Mouse (Mus musculus) heart, adult 2 months (tissue): ENCODE results near the gene Grb10. TPM values are rescaled to one million over a fixed set of nuclear protein-coding genes. Genes with fewer than 3 reads are reported as not detected.
A peak's percentile ranks its signal among the peaks of the same experiment; 100 is the strongest.

ENCODE experiments used
- DNase-seq, 2 experiments: peaks; one replicate each; pipeline ENCODE4 v3.0.0; 2021
- H3K27ac ChIP-seq: fragments of 200-600 bp; 2 replicates; pipeline ENCODE4 v1.8.1; 2022
- H3K27me3 ChIP-seq: fragments of 200-500 bp; 2 replicates; pipeline ENCODE4 v1.6.1; 2012; ENCODE audit warnings: mild to moderate bottlenecking, low read length, inconsistent platforms, mixed read lengths; ENCODE audit not compliant: control insufficient read depth, insufficient read depth
- H3K36me3 ChIP-seq: fragments of 200-500 bp; 2 replicates; pipeline ENCODE4 v1.6.1; 2012; ENCODE audit warnings: low read length, inconsistent platforms; ENCODE audit not compliant: control insufficient read depth, insufficient read depth
- H3K4me1 ChIP-seq: fragments of 200-500 bp; 2 replicates; pipeline ENCODE4 v1.6.1; 2011; ENCODE audit warnings: low read length; ENCODE audit not compliant: control insufficient read depth, insufficient read depth
- H3K4me3 ChIP-seq: fragments of 200-600 bp; 2 replicates; pipeline ENCODE4 v1.8.1; 2022
- H3K79me2 ChIP-seq: fragments of 200-500 bp; replicated peaks from 2 replicates; pipeline ENCODE4 v1.6.1; 2012; ENCODE audit warnings: mild to moderate bottlenecking, inconsistent platforms, low read length, moderate library complexity, mixed read lengths; ENCODE audit not compliant: control insufficient read depth, insufficient read depth
- H3K9ac ChIP-seq: fragments of 200-500 bp; 2 replicates; pipeline ENCODE4 v1.6.1; 2012; ENCODE audit warnings: low read depth, mild to moderate bottlenecking, control low read depth, inconsistent platforms, low read length, mixed read lengths
- CTCF ChIP-seq: fragments of 200-600 bp; IDR thresholded peaks from 2 replicates; pipeline ENCODE4 v1.8.1; 2022; ENCODE audit warnings: antibody characterized with exemption, mild to moderate bottlenecking, moderate library complexity
- EP300 ChIP-seq: fragments of 200-500 bp; IDR thresholded peaks from 2 replicates; pipeline ENCODE4 v1.6.1; 2011; ENCODE audit warnings: low read depth, low read length, control low read depth; ENCODE audit not compliant: insufficient read depth
- POLR2A ChIP-seq: fragments of 200-500 bp; IDR thresholded peaks from 2 replicates; pipeline ENCODE4 v1.6.1; 2011; ENCODE audit warnings: mild to moderate bottlenecking, low read depth, low read length, control low read depth; ENCODE audit not compliant: insufficient read depth
- WGBS: fragments of 180-500 bp; shearing (Covaris S2); methylation state at CpG from one replicate; pipeline ENCODE4 v1.1.7; 2018; 5-methylcytosine and 5-hydroxymethylcytosine counted together
- intact Hi-C: fragments of 180-260 bp; cut with DNase I; formaldehyde crosslinking; loops from one replicate; pipeline ENCODE4 v1.15.1; 2025
- polyA plus RNA-seq: library from polyadenylated mRNA; depleted of rRNA; stranded (reverse); fragments of >200 nt; gene quantifications from 2 replicates; pipeline ENCODE4 v1.2.3, GENCODE M21; 2012
- total RNA-seq, 2 experiments: library from RNA; stranded (reverse); gene quantifications; 2 replicates each; pipeline ENCODE4 v1.2.3; 2021

The Grb10 gene
- total and polyA plus RNA-seq, 3 experiments = 36.9 to 66.2 (median 65.1) TPM

DNA sequence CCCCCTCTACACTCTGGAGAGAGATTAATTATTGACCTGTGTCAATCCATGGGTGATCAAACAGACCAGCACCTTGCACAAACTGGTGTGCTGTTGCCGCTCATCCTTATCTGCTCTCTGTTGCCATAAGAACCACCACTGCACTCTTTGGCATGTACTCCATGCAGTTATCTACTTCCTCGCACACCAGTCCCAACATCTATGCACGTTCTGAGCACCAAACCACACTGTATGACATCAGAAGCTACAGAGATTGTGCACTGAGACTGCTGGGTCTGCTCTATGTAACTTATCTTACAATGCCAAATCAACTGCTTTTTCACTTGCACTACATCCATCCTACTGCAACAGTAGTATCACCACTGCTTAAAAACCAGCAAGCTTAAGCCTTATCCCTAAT is 28.4 kb downstream of the Grb10 start:
- Histone ChIP-seq H3K79me2 (0 out of 2 replicates have a peak, but pooled peaks cover 1% of the 10 kb centered on the region), H3K36me3 (peaks cover 3% of the 10 kb centered on the region), H3K27ac (no peak overlapping the region), H3K27me3 (no peaks in the 10 kb centered on the region), H3K4me1 (no peaks in the 10 kb centered on the region), H3K9ac (no peak overlapping the region), H3K4me3 (no peak overlapping the region)
- WGBS = 52% methylated on average over 3 of the region's 3 CpGs
- no peak for TF ChIP-seq EP300
- no peak for DNase-seq
- intact Hi-C loops = no loop called here

DNA sequence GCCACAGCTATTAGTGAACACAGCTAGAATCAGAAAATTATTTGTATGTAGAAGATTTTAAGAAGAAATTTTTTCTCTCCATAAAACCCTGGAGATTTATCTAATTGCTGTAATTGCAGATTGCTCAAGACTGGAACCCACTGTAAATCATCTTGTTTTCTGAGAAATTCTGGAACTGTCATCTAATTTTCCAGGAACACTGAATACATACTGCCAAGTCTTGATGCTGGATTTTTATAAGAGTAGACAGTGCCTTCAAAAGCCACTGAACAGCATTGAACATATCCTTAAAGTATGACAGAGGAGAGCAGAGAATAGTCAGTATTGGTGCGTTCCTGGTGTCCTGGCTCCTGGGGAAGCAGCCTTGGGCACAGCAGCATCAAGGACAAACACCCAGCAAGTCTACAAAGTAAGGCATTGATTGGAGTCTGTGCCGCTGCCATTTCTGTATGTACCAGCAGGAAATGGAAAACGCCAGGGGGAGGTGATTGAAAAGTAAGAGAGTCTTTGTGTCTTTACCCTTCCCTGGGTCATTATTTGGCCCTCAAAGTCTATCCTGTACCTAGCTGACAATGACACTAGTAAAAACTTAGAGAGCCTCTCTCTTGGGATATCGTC is 38.1 kb downstream of the Grb10 start:
- peaks cover 7% of the 10 kb centered on the region for H3K4me1 ChIP-seq
- no peaks in the 10 kb centered on the region for H3K79me2 ChIP-seq
- WGBS = 77% methylated on average over 4 of the region's 4 CpGs
- H3K4me3 ChIP-seq = no peak overlapping the region
- intact Hi-C loops = no loop called here
- H3K27ac ChIP-seq = no peak overlapping the region
- TF ChIP-seq EP300 = no peak
- TF ChIP-seq POLR2A = no peak
- TF ChIP-seq CTCF = no peak
- no peak for DNase-seq
- H3K27me3 ChIP-seq = no peaks in the 10 kb centered on the region
- peaks cover 20% of the 10 kb centered on the region for H3K36me3 ChIP-seq
- no peak overlapping the region for H3K9ac ChIP-seq

DNA sequence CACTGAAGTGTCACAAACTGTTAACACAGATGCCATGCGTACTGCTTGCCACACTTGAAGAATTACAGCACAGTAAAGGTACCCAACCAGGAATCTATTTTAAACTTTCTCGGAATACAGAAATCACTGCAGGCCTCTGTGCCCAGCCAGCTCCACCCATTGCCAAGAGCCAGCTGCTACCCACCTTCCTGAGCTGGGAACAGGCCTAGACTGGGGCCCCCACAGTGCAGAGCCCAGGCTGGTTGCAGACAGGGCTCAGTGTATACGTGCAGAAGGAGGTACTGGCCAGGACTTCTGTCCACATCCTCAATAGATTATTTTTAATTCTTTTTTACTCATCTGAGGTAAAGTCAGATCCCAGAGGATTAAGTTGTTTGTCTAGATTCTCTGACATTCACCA is 39.6 kb downstream of the Grb10 start:
- TF ChIP-seq EP300 = no peak
- no peak for TF ChIP-seq POLR2A
- no peak for TF ChIP-seq CTCF
- Histone ChIP-seq H3K27ac (peak overlapping the region; percentile 51), H3K79me2 (peaks cover 2% of the 10 kb centered on the region), H3K9ac (no peak overlapping the region), H3K4me3 (no peak overlapping the region), H3K36me3 (peaks cover 26% of the 10 kb centered on the region), H3K27me3 (no peaks in the 10 kb centered on the region), H3K4me1 (peaks cover 8% of the 10 kb centered on the region)
- intact Hi-C loops = no loop called here
- peak in 1 of 2 experiments; percentile 34 for DNase-seq
- WGBS = 52% methylated on average over 3 of the region's 3 CpGs

DNA sequence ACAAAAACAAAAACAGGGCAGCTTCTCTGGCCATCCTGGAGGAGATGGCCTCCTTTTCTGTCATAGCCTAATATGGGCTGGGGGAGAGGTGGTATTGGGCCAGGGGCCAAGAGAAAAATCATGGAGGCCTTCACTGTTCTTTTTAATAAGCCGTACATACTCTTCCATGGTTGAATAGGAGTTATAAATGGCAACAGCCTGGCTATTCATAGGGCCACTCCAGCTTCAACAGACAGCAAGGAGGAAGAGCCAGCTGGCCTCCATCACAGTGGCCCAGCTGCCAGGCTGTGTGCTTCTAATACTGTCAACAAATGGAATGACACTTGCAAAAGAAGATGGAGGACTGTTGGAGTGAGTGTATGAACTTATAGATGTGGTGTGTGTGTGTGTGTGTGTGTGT is 41.4 kb downstream of the Grb10 start:
- H3K9ac ChIP-seq = no peak overlapping the region
- no peaks in the 10 kb centered on the region for H3K27me3 ChIP-seq
- peaks cover 2% of the 10 kb centered on the region for H3K79me2 ChIP-seq
- H3K36me3 ChIP-seq = peaks cover 31% of the 10 kb centered on the region
- no peak overlapping the region for H3K4me3 ChIP-seq
- peak in 1 of 2 experiments; percentile 73 for DNase-seq
- 34% methylated on average over 1 of the region's 1 CpGs for WGBS
- H3K4me1 ChIP-seq = peaks cover 10% of the 10 kb centered on the region
- TF ChIP-seq EP300 (peak; percentile 63; the same call in 1 of the 2 replicates), CTCF (no peak)
- peak overlapping the region; percentile 86 for H3K27ac ChIP-seq
- intact Hi-C loops = loop anchor here (2.0 kb wide), 1 partner anchor 30 kb away; no protein-coding TSS in a partner anchor

DNA sequence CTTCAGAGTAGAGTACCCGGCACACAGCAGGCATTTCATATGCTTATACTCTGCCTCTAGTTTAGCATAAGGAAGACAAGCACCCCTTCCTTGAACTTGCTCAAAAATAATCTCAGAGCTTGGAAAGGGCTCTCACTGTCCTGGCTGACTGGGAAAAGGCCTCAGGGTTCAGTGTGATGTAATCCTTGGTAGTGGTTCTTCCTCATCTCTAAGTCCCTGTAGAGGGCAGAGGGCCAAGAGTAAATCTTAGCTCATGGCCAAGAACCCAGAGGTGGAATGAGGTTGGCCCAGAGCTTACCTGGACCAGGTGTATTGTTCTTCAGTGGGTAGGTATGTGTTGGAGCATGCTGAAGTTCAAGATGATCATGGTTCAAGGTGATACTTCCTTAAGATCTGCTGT is 43.1 kb downstream of the Grb10 start:
- DNase-seq = no peak
- Histone ChIP-seq H3K27ac (peak overlapping the region; percentile 86), H3K79me2 (peaks cover 2% of the 10 kb centered on the region), H3K9ac (no peak overlapping the region), H3K4me1 (peaks cover 7% of the 10 kb centered on the region), H3K27me3 (no peaks in the 10 kb centered on the region), H3K4me3 (no peak overlapping the region), H3K36me3 (peaks cover 31% of the 10 kb centered on the region)
- WGBS = 91% methylated on average over 1 of the region's 1 CpGs
- TF ChIP-seq POLR2A = no peak
- intact Hi-C loops = no loop called here

DNA sequence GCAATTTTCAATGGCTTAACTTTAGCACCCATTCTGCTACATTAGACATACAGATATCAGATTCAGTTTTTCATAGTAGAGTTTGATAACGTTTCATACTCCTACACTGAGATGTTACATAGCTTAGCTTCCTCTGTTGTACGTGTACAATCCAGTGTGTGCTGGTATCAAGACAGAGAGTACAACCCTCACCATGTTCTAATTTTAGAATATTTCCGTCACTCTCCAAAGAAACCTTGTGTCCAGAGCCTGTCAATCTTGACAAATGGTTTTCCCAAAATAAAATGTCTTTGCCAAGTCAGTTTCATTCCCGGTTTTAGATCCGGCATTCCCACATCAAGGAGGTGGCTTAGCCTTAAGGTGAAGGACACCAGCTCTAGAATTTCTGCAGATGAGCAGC is 44.7 kb downstream of the Grb10 start:
- whole genome bisulfite sequencing = 26% methylated on average over 5 of the region's 5 CpGs
- peaks cover 7% of the 10 kb centered on the region for H3K4me1 ChIP-seq
- no peak for DNase-seq
- H3K79me2 ChIP-seq = peaks cover 2% of the 10 kb centered on the region
- intact Hi-C loops = loop anchor here (5.0 kb wide), 1 partner anchor 33 kb away; no protein-coding TSS in a partner anchor
- peak overlapping the region; percentile 86 for H3K27ac ChIP-seq
- no peaks in the 10 kb centered on the region for H3K27me3 ChIP-seq
- peaks cover 31% of the 10 kb centered on the region for H3K36me3 ChIP-seq
- H3K4me3 ChIP-seq = no peak overlapping the region
- H3K9ac ChIP-seq = no peak overlapping the region
- TF ChIP-seq CTCF = no peak
- TF ChIP-seq EP300 = no peak
- no peak for TF ChIP-seq POLR2A
